Mouse (Mus musculus) limb, embryonic 14.5 days (tissue): ENCODE data around the gene Inmt. TPM values are rescaled to one million over a fixed set of nuclear protein-coding genes. Genes with fewer than 3 reads are reported as not detected.

Experiments used
- ATAC-seq: fragments of 200-750 bp; cut with Nextera tagmentation; 2 replicates; pipeline ENCODE4 v1.8.0; 2017; ENCODE audit warnings: low read depth, moderate number of reproducible peaks, moderate TSS enrichment; ENCODE audit not compliant: low FRiP score
- DNase-seq: peaks from one replicate; pipeline ENCODE4 v3.0.0-alpha.2; 2015; ENCODE audit warnings: low spot score
- H3K27ac ChIP-seq: fragments of 300-500 bp; sonication (generic); replicated peaks from 2 replicates; pipeline ENCODE4 v1.5.1; 2014; ENCODE audit warnings: low read depth, mild to moderate bottlenecking, low read length, moderate library complexity, mixed read lengths
- H3K27me3 ChIP-seq: fragments of 300-500 bp; sonication (generic); 2 replicates; pipeline ENCODE4 v1.6.1; 2014; ENCODE audit warnings: low read length, mixed read lengths; ENCODE audit not compliant: control insufficient read depth, insufficient read depth
- H3K36me3 ChIP-seq: fragments of 300-500 bp; sonication (generic); 2 replicates; pipeline ENCODE4 v1.6.1; 2014; ENCODE audit warnings: mild to moderate bottlenecking, low read length, moderate library complexity, mixed read lengths; ENCODE audit not compliant: control insufficient read depth, insufficient read depth
- H3K4me1 ChIP-seq: fragments of 300-500 bp; sonication (generic); 2 replicates; pipeline ENCODE4 v1.6.1; 2014; ENCODE audit warnings: antibody characterized with exemption, low read length, mixed read lengths; ENCODE audit not compliant: control insufficient read depth, insufficient read depth
- H3K4me2 ChIP-seq: fragments of 300-500 bp; sonication (generic); replicated peaks from 2 replicates; pipeline ENCODE4 v1.6.1; 2014; ENCODE audit warnings: low read depth, mild to moderate bottlenecking, low read length, moderate library complexity; ENCODE audit not compliant: severe bottlenecking
- H3K4me3 ChIP-seq: fragments of 300-500 bp; sonication (generic); replicated peaks from 2 replicates; pipeline ENCODE4 v1.5.1; 2014; ENCODE audit warnings: low read length
- H3K9ac ChIP-seq: fragments of 300-500 bp; sonication (generic); 2 replicates; pipeline ENCODE4 v1.6.1; 2014; ENCODE audit warnings: mild to moderate bottlenecking, low read depth, low read length, moderate library complexity; ENCODE audit not compliant: severe bottlenecking
- H3K9me3 ChIP-seq: fragments of 300-500 bp; sonication (generic); 2 replicates; pipeline ENCODE4 v1.6.1; 2016; ENCODE audit warnings: low read length; ENCODE audit not compliant: control insufficient read depth
- POLR2A ChIP-seq: fragments of 200-500 bp; IDR thresholded peaks from 2 replicates; pipeline ENCODE4 v1.8.0; 2012; ENCODE audit warnings: inconsistent platforms, mild to moderate bottlenecking, moderate library complexity, borderline replicate concordance; ENCODE audit not compliant: insufficient read depth, insufficient read length; ENCODE audit errors: extremely low read depth
- WGBS: fragments of 180-500 bp; shearing (Covaris S2); extraction: QIAGEN DNeasy Blood & Tissue Kit; methylation state at CpG from one replicate; pipeline ENCODE4 v1.1.7; 2014; 5-methylcytosine and 5-hydroxymethylcytosine counted together
- polyA plus RNA-seq, 2 experiments: library from polyadenylated mRNA; depleted of rRNA in 1 of 2; stranded (reverse) in 1 of 2; unstranded in 1 of 2; fragments of >200 nt; fragmentation: Nextera tagmentation in 1 of 2; extraction: Ambion mirVana in 1 of 2; gene quantifications; 2 replicates each; pipeline versions ENCODE4 v1.2.1 to v1.2.3; 2012 to 2014

Gene Inmt
- polyA plus RNA-seq, 2 experiments: 0.33 to 0.52 TPM

- Histone ChIP-seq H3K4me1 (peaks cover 34% of the 10 kb centered on the region), H3K9me3 (no peaks in the 10 kb centered on the region), H3K4me3 (no peak overlapping the region), H3K4me2 (no peak overlapping the region), H3K27ac (peak overlapping the region; percentile 55; the same call in 1 of the 2 replicates), H3K9ac (no peak overlapping the region), H3K36me3 (peaks cover 11% of the 10 kb centered on the region), H3K27me3 (no peaks in the 10 kb centered on the region)
- ATAC-seq (no peak), DNase-seq (no peak)
- 43% methylated on average over 8 of the region's 8 CpGs for WGBS
- no peak for TF ChIP-seq POLR2A
These were observed 32.9 kb upstream of the Inmt start for GRCm38 (mm10) chr6:55207786-55208185.

- Histone ChIP-seq H3K27ac (peak overlapping the region; percentile 84), H3K4me1 (peaks cover 30% of the 10 kb centered on the region), H3K27me3 (no peaks in the 10 kb centered on the region), H3K36me3 (no peaks in the 10 kb centered on the region), H3K9me3 (no peaks in the 10 kb centered on the region), H3K4me2 (peak overlapping the region; percentile 70), H3K9ac (peak overlapping the region; percentile 44), H3K4me3 (peak overlapping the region; percentile 55)
- TF ChIP-seq POLR2A: no peak
- peak; percentile 43 for DNase-seq
- ATAC-seq: no peak
- 65% methylated on average over 3 of the region's 3 CpGs for WGBS
These were observed 29.1 kb upstream of the Inmt start for GRCm38 (mm10) chr6:55203931-55204330.

GRCm38 (mm10) chr6:55202913-55203910, 28.4 kb upstream of the Inmt start, which contains the start of gene Mindy4:
TSS of gene Mindy4 (plus strand) at chr6:55203383.
- no peaks in the 10 kb centered on the region for H3K9me3 ChIP-seq
- H3K4me3 ChIP-seq: peak within 1 kb of the TSS; percentile 55
- ATAC-seq (peak; percentile 93), DNase-seq (peak; percentile 94)
- H3K4me2 ChIP-seq: peak within 1 kb of the TSS; percentile 70
- H3K27ac ChIP-seq: peak within 1 kb of the TSS; percentile 84
- TF ChIP-seq POLR2A: peak; percentile 28; the same call in 1 of the 2 replicates
- no peaks in the 10 kb centered on the region for H3K36me3 ChIP-seq
- peak within 1 kb of the TSS; percentile 44 for H3K9ac ChIP-seq
- H3K4me1 ChIP-seq: peaks cover 27% of the 10 kb centered on the region
- 4% methylated on average over 31 of the region's 33 CpGs for WGBS
- no peaks in the 10 kb centered on the region for H3K27me3 ChIP-seq

GRCm38 (mm10) chr6:55199047-55199446, 24.2 kb upstream of the Inmt start:
- Histone ChIP-seq H3K4me3 (no peak overlapping the region), H3K27ac (no peak overlapping the region), H3K9me3 (no peaks in the 10 kb centered on the region), H3K36me3 (no peaks in the 10 kb centered on the region), H3K4me1 (peaks cover 8% of the 10 kb centered on the region; the same call in 1 of the 2 replicates), H3K27me3 (no peaks in the 10 kb centered on the region), H3K9ac (no peak overlapping the region), H3K4me2 (no peak overlapping the region)
- DNase-seq: no peak
- ATAC-seq: no peak
- 85% methylated on average over 3 of the region's 3 CpGs for WGBS
- no peak for TF ChIP-seq POLR2A

- H3K36me3 ChIP-seq: no peaks in the 10 kb centered on the region
- H3K4me3 ChIP-seq: no peak overlapping the region
- WGBS: 86% methylated on average over 3 of the region's 3 CpGs
- no peaks in the 10 kb centered on the region for H3K4me1 ChIP-seq
- H3K4me2 ChIP-seq: no peak overlapping the region
- no peak overlapping the region for H3K9ac ChIP-seq
- ATAC-seq (no peak), DNase-seq (no peak)
- no peaks in the 10 kb centered on the region for H3K27me3 ChIP-seq
- no peak for TF ChIP-seq POLR2A
- H3K27ac ChIP-seq: no peak overlapping the region
- no peaks in the 10 kb centered on the region for H3K9me3 ChIP-seq
These were observed 18.3 kb upstream of the Inmt start for GRCm38 (mm10) chr6:55193171-55193570.
